Mouse (Mus musculus) heart, embryonic 15.5 days (tissue): Measurements from ENCODE around the gene Npb. TPM values are rescaled to one million over a fixed set of nuclear protein-coding genes. Genes with fewer than 3 reads are reported as not detected.
A peak's percentile ranks its signal among the peaks of the same experiment; 100 is the strongest.
"Not testable (repeated sequence)": the region's sequence is repeated elsewhere in the genome, so short reads cannot be mapped to it uniquely, and the experiment has no call there.

ENCODE experiments used
- ATAC-seq: fragments of 200-750 bp; cut with Nextera tagmentation; replicated peaks from 2 replicates; pipeline ENCODE4 v1.8.0; 2017; ENCODE audit warnings: low read depth, moderate TSS enrichment; ENCODE audit not compliant: insufficient number of reproducible peaks, insufficient read depth, low FRiP score
- H3K27ac ChIP-seq: fragments of 300-500 bp; sonication (generic); 2 replicates; pipeline ENCODE4 v1.5.1; 2015; ENCODE audit warnings: mild to moderate bottlenecking, inconsistent platforms
- H3K27me3 ChIP-seq: fragments of 300-500 bp; sonication (generic); 2 replicates; pipeline ENCODE4 v1.6.1; 2015; ENCODE audit warnings: inconsistent platforms
- H3K36me3 ChIP-seq: fragments of 300-500 bp; sonication (generic); 2 replicates; pipeline ENCODE4 v1.6.1; 2015; ENCODE audit warnings: mild to moderate bottlenecking, inconsistent platforms
- H3K4me1 ChIP-seq: fragments of 300-500 bp; sonication (generic); replicated peaks from 2 replicates; pipeline ENCODE4 v1.6.1; 2015; ENCODE audit warnings: inconsistent platforms
- H3K4me2 ChIP-seq: fragments of 300-500 bp; sonication (generic); 2 replicates; pipeline ENCODE4 v1.6.1; 2015; ENCODE audit warnings: inconsistent platforms, mild to moderate bottlenecking, moderate library complexity
- H3K4me3 ChIP-seq: fragments of 300-500 bp; sonication (generic); 2 replicates; pipeline ENCODE4 v1.5.1; 2015; ENCODE audit warnings: mild to moderate bottlenecking, inconsistent platforms
- H3K9ac ChIP-seq: fragments of 300-500 bp; sonication (generic); 2 replicates; pipeline ENCODE4 v1.6.1; 2015; ENCODE audit warnings: mild to moderate bottlenecking, inconsistent platforms
- H3K9me3 ChIP-seq: fragments of 300-500 bp; sonication (generic); replicated peaks from 2 replicates; pipeline ENCODE4 v1.6.1; 2016; ENCODE audit warnings: inconsistent platforms
- WGBS: fragments of 180-500 bp; shearing (Covaris S2); methylation state at CpG from one replicate; pipeline ENCODE4 v1.1.7; 2015; ENCODE audit warnings: mixed read lengths; 5-methylcytosine and 5-hydroxymethylcytosine counted together
- polyA plus RNA-seq: library from polyadenylated mRNA; unstranded; fragments of >200 nt; fragmentation: Nextera tagmentation; extraction: Ambion mirVana; gene quantifications from 2 replicates; pipeline ENCODE4 v1.2.1, GENCODE M21; 2015

The Npb gene
- polyA plus RNA-seq, 1 experiment from 2014 or later, result 13.0 TPM

DNA sequence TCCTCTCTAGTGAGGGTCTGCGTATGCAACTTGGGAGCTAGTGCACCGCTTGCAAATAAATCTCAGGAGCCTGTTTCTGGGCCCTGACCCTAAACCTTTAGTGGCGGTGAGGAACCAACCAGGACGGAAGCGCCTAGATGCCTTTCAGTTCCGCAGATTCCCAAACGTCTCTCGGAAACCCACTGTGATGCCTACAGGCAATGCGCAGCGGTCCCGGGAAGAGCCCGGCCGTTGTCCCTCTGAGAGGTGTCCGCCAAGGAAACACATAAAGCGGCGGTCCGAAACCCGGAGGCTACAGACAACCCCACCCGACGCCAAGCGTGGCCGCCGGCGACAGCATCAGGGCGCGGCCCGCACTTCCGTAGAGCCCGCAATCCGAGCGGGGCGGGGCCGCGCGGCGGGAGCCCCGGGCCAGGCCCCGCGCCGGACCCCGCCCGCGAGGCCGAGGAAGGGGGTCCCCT is 27.4 kb upstream of the Npb start:
- Histone ChIP-seq H3K27me3 (no peaks in the 10 kb centered on the region), H3K9me3 (no peaks in the 10 kb centered on the region), H3K9ac (peak overlapping the region; percentile 89), H3K4me1 (peaks cover 26% of the 10 kb centered on the region), H3K4me2 (peak overlapping the region; percentile 93), H3K27ac (peak overlapping the region; percentile 91), H3K4me3 (peak overlapping the region; percentile 71), H3K36me3 (peaks cover 41% of the 10 kb centered on the region)
- under 1% methylated on average over 43 of the region's 44 CpGs for WGBS
- ATAC-seq, result peak; percentile 66

DNA sequence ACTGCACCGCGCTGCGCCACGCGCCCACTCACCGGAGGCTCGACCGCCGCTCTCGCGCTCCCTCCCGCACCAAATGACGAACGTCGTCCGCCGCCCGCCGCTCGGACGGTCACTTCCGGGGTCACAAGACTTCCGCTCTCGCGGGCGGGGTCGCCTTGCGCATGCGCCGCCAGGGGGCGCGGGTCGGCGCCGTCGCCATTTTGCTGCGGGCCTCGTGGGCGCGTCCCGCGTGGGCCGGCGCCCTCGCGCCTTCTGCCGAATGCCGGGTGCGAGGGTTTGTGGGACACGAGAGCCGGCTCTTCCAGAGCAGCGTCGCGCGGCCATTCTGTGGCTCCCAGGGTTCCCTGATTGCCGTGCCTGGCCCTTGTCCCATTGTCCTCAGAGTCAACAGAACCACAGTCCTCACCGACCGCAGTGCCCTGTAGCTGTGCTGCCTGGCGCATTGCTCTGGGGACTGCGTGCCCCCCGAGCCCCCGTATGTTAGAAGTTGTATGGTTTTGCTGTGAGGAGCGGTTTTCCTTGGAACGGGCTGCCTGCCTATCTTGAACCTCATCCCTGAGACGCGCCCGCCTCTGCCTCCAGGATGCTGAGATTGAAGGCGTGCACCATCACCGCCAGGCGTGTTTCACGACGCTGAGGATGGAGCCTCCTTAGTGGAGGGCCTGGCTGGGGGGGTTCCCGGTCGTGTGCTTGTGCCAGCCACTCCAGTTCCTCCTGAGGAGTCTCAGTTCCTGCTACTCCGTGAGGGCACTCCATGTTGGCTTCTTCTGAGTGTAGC is 26.6 kb upstream of the Npb start, which contains the start of gene Arhgdia:
Gene Arhgdia, minus strand, starts transcription at position 135 of the 778 bp plus-strand sequence.
- H3K9me3 ChIP-seq, result no peaks in the 10 kb centered on the region
- peak; percentile 62 for ATAC-seq
- 4% methylated on average over 69 of the region's 75 CpGs for WGBS
- H3K4me2 ChIP-seq, result peak within 1 kb of the TSS; percentile 93
- H3K36me3 ChIP-seq, result peaks cover 48% of the 10 kb centered on the region
- H3K27ac ChIP-seq, result peak within 1 kb of the TSS; percentile 91
- peak within 1 kb of the TSS; percentile 71 for H3K4me3 ChIP-seq
- peak within 1 kb of the TSS; percentile 89 for H3K9ac ChIP-seq
- no peaks in the 10 kb centered on the region for H3K27me3 ChIP-seq
- peaks cover 26% of the 10 kb centered on the region for H3K4me1 ChIP-seq

DNA sequence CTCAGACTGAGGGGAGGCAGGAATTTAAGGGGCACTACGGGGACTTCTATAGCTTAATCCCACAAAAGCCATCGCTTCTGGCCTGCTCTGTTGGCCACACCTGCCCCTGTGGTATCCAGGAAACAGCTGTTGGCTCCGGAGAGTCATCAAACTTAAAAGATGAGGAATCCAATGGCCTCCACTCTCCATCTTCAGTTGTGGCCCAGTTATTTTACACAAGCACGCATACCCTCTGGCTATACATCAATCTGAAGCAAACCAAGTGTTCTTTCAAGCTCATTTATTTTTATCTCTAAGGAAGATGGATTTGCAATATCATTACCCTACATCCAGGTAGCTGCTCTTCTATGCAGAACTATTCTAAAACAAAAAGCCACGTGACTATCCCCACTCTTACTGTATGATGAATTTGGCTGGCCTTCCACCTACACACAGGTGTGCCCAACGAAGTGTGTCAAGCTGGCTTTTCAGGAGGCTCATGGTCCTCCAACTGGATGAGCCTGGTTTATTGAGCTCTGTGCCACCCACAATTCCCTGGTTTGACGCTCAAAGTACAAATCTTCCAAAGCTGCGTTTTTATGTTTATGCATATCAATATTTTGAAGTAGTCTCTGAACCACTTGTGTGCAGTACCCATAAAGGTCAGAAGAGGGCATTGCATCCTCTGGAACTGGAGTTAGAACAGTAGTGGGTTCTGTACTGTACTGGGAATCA is 25.9 kb upstream of the Npb start:
- peaks cover 50% of the 10 kb centered on the region for H3K36me3 ChIP-seq
- H3K9ac ChIP-seq, result peak overlapping the region; percentile 89
- H3K27ac ChIP-seq, result peak overlapping the region; percentile 91
- 73% methylated on average over 8 of the region's 8 CpGs for WGBS
- H3K4me3 ChIP-seq, result peak overlapping the region; percentile 71
- H3K9me3 ChIP-seq, result no peaks in the 10 kb centered on the region
- ATAC-seq, result no peak
- H3K4me1 ChIP-seq, result peaks cover 26% of the 10 kb centered on the region
- no peaks in the 10 kb centered on the region for H3K27me3 ChIP-seq
- H3K4me2 ChIP-seq, result peak overlapping the region; percentile 93

DNA sequence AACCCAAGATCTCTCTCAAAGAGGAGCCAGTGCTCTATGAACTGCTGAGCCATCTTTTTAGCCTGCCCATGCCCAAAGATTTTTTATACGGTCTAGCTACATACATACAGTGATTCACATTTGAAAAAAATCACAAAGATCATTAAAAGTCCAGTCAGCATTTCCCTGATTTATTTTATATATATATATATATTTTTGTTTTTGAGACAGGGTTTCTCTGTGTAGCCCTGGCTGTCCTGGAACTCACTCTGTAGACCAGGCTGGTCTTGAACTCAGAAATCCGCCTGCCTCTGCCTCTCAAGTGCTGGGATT is 25.3 kb upstream of the Npb start:
- ATAC-seq, H3K4me3 ChIP-seq, H3K4me2 ChIP-seq, H3K27me3 ChIP-seq, H3K27ac ChIP-seq, H3K9me3 ChIP-seq, H3K9ac ChIP-seq: not testable (repeated sequence)
- 90% methylated on average over 2 of the region's 2 CpGs for WGBS
- Histone ChIP-seq H3K36me3 (peaks cover 50% of the 10 kb centered on the region), H3K4me1 (peaks cover 26% of the 10 kb centered on the region)

DNA sequence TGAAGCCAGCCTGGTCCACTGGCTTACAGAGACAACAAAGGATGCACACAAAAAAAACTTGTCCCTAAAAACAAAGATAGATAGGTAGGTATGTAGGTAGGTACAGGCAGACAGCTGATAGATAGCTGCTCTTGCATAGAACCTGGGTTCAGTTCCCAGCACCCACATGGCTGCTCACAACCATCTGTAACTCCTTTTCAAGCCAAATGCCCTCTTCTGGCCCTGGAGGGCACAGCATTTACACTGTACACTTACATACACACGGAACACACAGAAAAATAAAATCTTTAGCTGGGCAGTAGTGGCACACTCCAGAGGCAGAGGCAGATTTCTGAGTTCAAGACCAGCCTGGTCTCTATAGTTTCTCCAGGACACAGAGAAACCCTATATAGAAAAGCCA is 24.3 kb upstream of the Npb start:
- Histone ChIP-seq H3K9me3 (no peaks in the 10 kb centered on the region), H3K4me1 (peaks cover 23% of the 10 kb centered on the region), H3K27me3 (no peaks in the 10 kb centered on the region), H3K27ac (no peak overlapping the region), H3K4me3 (no peak overlapping the region), H3K36me3 (peaks cover 48% of the 10 kb centered on the region), H3K4me2 (no peak overlapping the region), H3K9ac (no peak overlapping the region)
- 96% methylated on average over 1 of the region's 1 CpGs for WGBS
- no peak for ATAC-seq

DNA sequence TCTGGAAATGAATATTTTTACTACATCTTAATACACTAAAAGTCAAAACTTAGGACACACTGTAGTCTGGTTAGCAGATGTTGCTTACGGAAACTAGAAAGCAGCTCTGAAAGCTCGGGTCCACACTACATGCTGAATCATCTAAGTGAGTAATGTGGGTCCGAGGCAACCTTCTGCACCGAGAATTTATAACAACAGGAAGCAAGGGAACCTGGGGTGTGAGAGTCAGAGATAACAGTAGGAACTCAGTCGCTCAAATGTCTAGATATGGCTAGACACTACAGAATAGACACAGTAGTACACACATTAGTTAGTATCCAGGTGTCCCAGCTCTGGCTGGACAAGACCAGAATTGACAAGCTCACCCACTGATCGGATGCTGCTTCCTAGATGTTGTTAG is 19.7 kb upstream of the Npb start:
- WGBS, result 79% methylated on average over 6 of the region's 6 CpGs
- no peak for ATAC-seq
- H3K4me2 ChIP-seq, result no peak overlapping the region
- no peak overlapping the region for H3K9ac ChIP-seq
- no peaks in the 10 kb centered on the region for H3K27me3 ChIP-seq
- no peaks in the 10 kb centered on the region for H3K9me3 ChIP-seq
- H3K27ac ChIP-seq, result no peak overlapping the region
- H3K4me1 ChIP-seq, result no peaks in the 10 kb centered on the region
- H3K4me3 ChIP-seq, result no peak overlapping the region
- H3K36me3 ChIP-seq, result peaks cover 82% of the 10 kb centered on the region

DNA sequence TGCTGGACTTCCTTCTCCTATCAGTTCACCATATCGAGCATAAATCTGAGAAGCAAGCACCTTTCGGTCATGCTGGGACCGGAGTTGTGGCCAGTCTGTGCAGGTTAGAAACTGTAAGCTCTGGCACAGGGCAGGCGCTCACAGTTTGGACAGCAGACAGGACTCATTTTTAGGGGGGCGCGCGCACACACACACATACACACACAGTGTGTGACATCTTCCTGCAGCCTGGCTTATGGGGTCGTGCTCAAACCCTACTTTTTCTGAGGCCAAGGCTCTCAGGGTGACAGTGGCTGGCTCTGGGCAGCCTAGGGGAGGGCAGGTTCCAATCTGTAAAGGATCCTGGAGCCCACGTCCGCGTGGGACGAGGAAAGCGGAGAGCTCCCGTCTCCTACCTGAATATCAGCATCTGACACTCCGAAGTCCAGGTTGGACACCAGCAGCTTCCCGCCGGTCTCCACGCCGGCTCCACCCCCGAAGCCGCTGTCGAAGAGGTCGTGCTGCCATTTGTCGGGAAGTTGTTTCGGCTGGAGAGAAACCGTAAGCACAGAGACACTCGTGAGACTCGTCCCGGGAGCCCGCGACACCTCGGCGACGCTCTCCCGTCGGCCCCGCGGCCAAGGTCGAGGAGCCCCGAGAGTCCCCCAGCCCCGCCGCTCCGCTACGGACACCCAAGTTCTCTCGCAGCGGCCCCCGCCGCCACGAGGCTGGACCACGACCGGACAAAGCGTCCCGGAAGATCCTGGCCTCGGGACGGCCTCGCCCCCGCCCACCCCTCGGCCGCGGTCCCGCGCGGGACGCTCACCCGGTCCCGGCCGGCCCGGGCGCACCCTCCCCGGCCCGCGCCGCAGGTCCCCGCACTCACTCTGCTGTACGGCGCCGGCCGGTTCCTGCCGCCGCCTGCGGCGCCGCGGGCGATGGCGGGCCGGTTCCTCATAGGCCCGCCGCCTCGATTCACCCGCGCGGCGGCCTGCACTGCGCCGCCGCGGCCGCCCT is 10.7 kb upstream of the Npb start:
- H3K9me3 ChIP-seq, result no peaks in the 10 kb centered on the region
- peak overlapping the region; percentile 98 for H3K4me3 ChIP-seq
- peaks cover 31% of the 10 kb centered on the region for H3K4me1 ChIP-seq
- H3K27ac ChIP-seq, result peak overlapping the region; percentile 93
- H3K36me3 ChIP-seq, result peaks cover 58% of the 10 kb centered on the region
- WGBS, result 3% methylated on average over 91 of the region's 99 CpGs
- peak; percentile 50 for ATAC-seq
- peak overlapping the region; percentile 99 for H3K9ac ChIP-seq
- H3K4me2 ChIP-seq, result peak overlapping the region; percentile 92
- H3K27me3 ChIP-seq, result no peaks in the 10 kb centered on the region

DNA sequence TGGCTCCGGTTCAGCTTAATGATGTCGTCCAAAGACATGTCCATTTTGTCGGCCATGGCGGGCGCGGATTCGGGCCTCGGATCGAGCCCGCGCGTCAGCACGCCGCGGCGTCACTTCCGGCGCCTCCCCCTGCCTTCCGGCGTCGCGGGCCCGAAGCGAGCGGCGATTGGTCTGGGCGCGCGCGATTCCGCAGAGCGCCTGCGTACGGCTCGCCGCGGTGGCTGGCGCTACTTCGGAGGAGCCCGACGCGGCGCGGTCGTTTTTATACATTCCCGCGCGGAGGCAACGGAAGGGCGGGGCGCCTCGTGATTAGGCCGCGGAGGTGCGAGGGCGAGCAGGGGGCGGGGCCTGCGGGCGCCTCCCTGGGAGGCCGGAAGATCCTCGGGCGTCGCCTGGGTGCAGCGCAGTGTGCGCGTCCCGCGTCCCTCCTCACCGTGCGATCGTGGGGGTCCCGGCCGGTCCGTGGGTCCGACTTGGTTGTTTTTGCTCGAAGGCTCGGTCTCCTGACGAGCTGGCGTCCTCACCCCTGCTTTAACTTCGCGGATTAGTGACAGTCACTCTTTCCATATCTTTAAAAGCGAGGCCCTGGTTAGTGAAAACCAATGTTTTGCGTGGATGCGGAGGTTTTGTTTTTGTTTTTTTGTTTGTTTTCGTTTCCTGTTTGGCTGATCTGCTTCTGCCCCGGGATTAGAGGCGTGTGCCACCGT is 9.8 kb upstream of the Npb start, which contains the start of the genes Alyref and Anapc11:
Gene Alyref, minus strand, starts transcription at position 83 of the 707 bp plus-strand sequence.
Gene Anapc11, plus strand, starts transcription at position 139 of the 707 bp plus-strand sequence.
- ATAC-seq, result peak; percentile 96
- H3K27ac ChIP-seq, result peak within 1 kb of the TSS; percentile 93
- H3K36me3 ChIP-seq, result peaks cover 58% of the 10 kb centered on the region
- peak within 1 kb of the TSS; percentile 98 for H3K4me3 ChIP-seq
- H3K9ac ChIP-seq, result peak within 1 kb of the TSS; percentile 99
- no peaks in the 10 kb centered on the region for H3K27me3 ChIP-seq
- H3K9me3 ChIP-seq, result no peaks in the 10 kb centered on the region
- WGBS, result under 1% methylated on average over 88 of the region's 88 CpGs
- peak within 1 kb of the TSS; percentile 92 for H3K4me2 ChIP-seq
- H3K4me1 ChIP-seq, result peaks cover 31% of the 10 kb centered on the region

DNA sequence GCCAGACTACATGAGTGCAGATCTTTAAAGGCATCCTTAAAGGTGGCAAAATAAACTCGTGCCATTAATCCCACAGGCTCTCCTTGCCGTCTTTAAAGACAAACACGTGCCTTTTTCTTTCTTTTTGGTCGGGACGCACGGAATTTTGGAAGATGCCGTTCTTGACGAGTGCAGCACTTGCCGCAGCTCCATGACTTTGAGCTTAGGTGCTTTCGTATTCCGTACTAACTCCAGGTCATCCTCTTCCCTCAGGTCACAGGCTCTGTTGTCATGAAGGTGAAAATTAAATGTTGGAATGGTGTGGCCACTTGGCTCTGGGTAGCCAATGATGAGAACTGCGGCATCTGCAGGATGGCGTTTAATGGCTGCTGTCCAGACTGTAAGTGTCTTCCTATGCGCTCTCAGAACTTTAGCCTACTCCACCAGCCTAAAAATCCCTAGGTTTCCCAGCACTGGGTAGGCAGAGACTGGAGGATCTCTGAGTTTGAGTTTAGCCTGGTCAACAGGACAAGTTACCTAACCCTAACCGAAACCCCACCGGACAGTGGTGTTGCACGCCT is 9.2 kb upstream of the Npb start:
- Histone ChIP-seq H3K36me3 (peaks cover 57% of the 10 kb centered on the region), H3K27me3 (no peaks in the 10 kb centered on the region), H3K27ac (peak overlapping the region; percentile 93), H3K9me3 (no peaks in the 10 kb centered on the region), H3K4me3 (peak overlapping the region; percentile 98), H3K4me1 (peaks cover 31% of the 10 kb centered on the region), H3K4me2 (peak overlapping the region; percentile 92), H3K9ac (peak overlapping the region; percentile 71)
- ATAC-seq, result no peak
- WGBS, result 43% methylated on average over 17 of the region's 17 CpGs

DNA sequence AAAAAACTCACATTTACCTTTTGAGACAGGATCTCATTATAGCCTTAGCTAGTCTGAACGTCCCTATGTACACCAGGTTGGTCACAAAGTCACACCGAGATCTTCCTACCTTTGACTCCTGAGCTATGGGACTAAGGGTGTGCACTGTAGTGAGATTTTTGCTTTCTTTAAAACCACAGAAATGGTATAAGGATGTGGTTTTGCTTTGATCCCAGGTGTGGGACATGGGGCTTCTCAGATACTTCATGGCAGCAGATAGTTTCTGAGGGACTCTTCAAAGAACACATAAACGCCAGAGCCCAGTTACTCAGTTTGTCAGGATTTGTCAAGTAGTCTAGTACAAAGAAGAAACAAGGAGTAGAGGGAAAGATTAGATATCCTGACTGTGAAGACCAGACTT is 7.6 kb upstream of the Npb start:
- Histone ChIP-seq H3K36me3 (peaks cover 59% of the 10 kb centered on the region), H3K4me2 (no peak overlapping the region)
- no peak for ATAC-seq

More for the DNA sequence above, 7.6 kb upstream of the Npb start:
- Histone ChIP-seq H3K9me3 (no peaks in the 10 kb centered on the region), H3K4me1 (peaks cover 31% of the 10 kb centered on the region), H3K4me3 (no peak overlapping the region), H3K9ac (no peak overlapping the region), H3K27ac (no peak overlapping the region), H3K27me3 (no peaks in the 10 kb centered on the region)
- 87% methylated on average over 3 of the region's 3 CpGs for WGBS
